Mouse (Mus musculus): ENCODE results near the gene Ppp6r3.

DNA sequence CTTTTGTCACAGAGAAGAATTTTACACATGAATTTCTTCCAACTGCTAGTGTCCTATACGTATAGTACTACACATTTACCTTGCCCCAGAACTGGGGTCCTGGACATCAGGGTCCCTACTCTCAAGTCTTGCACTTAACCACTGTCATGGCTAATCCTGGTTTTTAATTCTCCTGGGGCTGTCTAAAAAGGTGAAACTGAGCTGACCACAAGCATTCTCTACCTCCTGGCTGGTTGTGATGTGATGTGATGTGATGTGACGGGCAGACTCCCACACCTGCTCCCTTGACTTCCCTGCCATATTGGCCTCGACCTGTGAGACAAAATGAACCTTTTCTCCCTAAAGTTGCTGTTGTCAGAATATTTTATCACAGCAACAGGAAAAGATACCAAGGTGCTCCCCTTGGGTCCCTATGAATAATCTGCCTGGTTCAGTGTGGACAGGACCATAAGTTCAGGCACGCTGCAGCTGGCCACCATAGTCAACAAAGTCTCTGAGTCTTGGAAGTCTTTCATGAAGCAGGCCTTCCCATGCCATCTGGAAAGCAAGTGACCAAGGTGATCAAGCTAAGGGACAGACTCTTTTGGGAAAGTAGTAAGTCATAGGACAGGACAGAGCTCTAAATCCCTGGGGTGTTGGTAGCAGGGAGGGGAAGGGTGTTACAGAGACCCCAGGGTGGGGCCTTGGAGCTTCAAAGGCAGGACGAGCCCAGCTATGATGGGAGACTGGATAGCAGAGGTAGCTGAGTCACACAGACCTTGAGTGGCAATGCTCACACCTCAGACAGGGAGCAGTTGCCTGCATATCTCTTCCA, 1.1 kb upstream of the Ppp6r3 start:
- TF ChIP-seq POLR2A (IDR thresholded peaks at IDR 0.05; ENCODE audit: control insufficient read depth, low read depth, low read length) = no peak
- TF ChIP-seq CTCF (IDR thresholded peaks at IDR 0.05; ENCODE audit: control insufficient read depth, insufficient read depth, insufficient replicate concordance, low read depth, low read length) = no peak

Data from testis, adult 2 months (tissue).